Mouse (Mus musculus): ENCODE data around the gene Gstp3. TPM values are rescaled to one million over a fixed set of nuclear protein-coding genes. Genes with fewer than 3 reads are reported as not detected.

Gene Gstp3
- not detected for total RNA-seq (2021)
- long read RNA-seq = 0 reads

DNA sequence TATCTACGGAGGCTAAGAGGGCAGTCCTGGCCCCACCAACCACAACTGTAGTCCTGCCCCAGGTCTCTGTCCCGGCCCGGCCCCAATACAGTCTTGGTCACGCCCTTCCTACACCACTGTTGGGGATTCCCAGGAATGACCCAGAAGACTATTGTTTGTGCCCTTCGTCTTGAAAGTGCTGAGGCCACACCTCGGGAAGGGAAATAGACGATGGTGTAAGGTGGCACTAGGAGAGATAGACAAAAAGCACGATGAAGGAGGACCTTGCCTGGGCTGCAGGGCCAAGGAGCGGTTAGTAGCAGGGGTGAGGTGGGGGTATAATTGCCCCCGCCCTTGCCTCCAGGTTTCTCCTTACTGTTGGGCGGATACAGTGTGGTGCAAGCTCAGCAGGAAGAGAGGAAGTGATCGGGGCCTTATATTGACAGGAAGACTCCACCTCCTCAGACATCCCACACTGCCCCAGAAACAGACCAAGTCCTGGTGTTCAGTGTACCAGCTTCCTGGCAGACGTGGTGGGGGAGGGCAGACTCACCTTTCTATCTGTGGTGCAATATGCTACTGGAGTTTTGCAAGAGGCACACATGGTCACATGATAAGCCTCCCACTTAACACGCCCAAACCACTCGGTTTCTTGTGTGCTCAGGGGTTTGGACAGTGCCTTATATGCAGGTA, at the start of gene Gstp3:
Gene Gstp3 (minus strand): TSS at position 501 of the 672 bp plus-strand sequence.
- no peak for DNase-seq (ENCODE audit: low spot score in 2 of 2)

DNA sequence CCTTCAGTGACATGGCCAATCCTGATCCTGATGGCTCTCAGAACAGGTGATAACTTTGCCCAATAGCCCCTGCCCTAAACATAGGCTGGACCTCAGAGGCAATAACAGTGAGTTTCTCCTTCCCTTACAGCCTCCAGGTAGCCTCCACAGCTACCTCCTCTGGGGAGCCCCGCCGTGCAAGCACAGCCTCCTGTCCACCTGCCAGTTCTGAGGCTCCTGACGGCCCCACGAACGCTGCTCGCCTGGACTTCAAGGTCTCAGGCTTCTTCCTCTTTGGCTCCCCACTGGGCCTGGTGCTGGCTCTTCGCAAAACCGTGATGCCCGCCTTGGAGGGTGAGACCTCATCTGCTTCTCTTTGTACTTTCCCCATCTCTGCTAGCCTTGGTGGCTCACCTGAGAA, 49.2 kb upstream of the Gstp3 start:
- no peak for DNase-seq (ENCODE audit: low spot score in 2 of 2)

DNA sequence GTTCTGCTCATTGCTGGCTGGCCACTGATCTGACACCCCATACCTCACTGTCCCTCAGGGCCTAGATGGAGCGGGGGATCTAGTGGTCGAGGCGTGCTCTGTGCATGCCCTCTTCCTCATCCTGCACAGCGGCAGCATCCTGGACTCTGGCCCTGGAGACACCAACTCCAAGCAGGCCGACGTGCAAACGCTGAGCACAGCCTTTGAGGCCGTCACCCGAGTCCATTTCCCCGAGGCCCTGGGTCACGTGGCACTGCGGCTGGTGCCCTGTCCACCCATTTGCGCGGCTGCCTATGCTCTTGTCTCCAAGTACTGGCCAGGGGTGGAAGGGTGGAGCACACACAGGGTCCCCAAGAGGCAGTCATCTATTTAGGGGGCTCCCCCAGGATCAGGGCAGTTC, 47.3 kb upstream of the Gstp3 start:
- no peak for DNase-seq (ENCODE audit: low spot score in 2 of 2)

DNA sequence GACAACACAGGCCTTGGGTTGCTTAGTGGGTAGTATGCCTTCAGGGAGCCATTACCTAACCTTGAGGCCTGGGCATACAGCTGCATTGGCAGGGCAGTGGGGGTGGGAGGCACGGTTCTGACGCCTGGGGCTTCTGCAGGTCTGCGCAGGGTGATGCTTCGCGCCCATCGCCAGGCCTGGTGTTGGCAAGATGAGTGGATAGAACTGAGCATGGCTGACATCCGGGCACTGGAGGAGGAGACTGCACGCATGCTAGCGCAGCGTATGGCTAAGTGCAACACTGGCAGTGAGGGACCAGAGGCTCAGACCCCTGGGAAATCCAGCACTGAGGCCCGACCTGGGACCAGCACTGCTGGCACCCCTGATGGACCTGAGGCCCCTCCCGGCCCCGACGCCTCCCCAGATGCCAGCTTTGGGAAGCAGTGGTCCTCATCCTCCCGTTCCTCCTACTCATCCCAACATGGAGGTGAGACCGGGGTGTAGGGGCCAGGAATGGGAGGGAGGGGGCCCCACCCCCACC, 45.4 kb upstream of the Gstp3 start:
- DNase-seq (ENCODE audit: low spot score in 2 of 2) = no peak

DNA sequence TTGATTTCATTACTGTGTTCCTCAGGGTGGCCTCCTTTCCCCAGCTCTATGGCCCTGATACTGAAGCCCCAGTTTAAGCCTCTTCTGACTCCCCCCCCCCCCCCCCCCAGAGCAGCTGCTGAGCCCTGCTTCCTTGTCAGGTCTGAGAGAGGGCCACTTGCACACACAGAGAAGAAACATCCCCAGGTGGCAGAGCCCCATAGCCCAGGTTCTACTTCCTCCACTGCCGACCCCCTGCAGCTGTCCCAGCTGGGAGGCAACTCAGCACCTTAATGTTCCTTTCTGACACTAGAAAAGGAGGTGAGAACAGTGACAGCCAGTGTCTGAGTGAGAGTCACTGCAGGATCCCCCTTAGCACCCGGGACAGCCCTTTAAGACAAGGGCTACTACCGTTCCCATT, 44.4 kb upstream of the Gstp3 start:
- DNase-seq (ENCODE audit: low spot score in 2 of 2) = no peak

DNA sequence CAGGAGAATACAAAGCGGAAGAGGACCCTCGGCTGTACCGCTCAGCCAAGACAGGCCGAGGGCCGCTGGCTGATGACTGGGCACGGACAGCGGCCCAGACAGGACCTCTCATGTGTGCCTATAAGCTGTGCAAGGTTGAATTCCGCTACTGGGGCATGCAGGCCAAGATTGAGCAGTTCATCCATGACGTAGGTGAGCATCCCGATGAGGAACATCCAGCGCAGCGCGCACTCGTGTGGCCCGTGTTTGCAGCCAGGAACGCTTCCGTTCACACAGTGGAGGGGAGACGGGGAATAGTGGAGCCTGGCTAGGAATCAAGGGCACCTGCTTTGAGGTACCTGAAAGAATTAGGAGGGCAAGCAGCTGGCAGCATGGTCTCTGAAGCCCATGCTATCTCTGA, 43.9 kb upstream of the Gstp3 start:
- DNase-seq (ENCODE audit: low spot score in 2 of 2) = no peak

DNA sequence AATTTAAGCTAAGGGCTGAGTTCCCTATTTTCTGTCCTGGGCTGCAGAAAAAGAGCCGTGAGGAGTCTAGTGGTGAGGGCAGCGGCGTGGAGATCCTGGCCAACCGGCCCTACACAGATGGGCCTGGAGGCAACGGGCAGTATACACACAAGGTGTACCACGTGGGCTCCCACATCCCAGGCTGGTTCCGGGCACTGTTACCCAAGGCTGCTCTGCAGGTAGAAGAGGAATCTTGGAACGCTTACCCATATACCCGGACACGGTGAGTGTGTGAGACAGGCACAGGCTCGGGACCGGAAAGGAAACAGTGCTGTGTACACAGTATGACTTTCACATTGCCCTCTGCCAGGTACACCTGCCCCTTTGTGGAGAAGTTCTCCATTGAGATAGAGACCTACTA, 43.3 kb upstream of the Gstp3 start:
- DNase-seq (ENCODE audit: low spot score in 2 of 2) = no peak

DNA sequence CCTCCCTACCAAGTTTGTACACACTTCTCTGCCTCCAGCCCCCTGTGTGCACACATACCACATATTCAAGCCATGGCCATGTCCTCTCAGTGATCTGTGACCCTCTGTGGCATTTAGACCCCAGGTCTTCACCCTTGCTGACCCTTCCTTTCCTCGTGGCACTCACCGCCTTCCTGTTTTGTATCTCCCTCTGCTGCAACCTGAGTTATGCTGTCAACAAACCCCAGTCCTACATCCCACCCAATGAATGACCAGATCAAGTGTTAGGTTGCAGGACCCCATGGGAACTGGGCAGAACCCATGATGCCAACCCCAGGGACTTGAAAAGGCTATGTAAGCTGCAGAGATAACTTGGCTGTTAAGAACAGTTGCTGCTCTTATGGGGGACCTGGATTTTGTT, 42.7 kb upstream of the Gstp3 start:
- no peak for DNase-seq (ENCODE audit: low spot score in 2 of 2)

DNA sequence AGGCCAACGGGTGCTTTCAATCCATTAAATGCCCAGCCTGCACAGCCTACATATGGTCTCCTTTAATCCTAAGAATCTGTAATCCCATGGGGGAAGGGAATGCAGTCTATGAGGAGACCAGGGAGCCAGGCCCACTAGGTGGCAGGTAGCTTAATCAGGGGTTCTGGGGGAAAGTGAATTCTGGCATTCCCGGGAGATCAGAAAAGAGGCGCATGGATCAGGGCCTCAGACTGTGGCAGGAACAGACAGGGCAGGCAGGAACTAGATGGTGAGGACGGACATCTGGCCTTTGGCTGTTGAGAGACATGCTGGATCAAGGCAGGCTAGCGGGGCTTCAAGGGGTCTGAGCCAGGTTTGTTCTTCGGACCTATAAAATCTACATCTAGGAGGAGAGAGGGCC, 42.1 kb upstream of the Gstp3 start:
- no peak for DNase-seq (ENCODE audit: low spot score in 2 of 2)

DNA sequence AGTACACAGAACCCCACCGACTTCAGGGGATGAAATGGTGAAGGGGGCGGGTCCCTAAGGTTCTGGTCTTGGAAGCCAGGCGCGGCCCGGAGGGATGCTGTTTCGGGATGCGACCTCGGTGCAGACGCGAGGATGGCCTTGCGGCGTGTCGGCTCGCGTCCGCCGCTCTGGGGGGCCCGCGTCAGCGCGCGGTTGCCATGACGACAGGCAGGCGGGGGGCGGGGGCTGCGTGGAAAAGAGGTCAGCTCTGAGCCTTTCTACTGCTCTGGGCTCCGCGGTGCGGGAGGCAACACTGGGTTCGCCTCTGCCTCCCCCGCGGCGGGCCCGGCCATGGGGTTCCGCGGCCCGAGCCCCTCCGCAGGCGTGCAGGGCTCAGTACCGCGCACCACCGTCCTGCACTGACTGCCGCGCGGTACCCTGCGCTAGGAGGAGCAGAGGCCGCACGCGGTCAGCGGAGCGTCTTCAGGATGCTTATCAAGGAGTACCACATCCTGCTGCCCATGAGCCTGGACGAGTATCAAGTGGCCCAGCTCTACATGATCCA, 41.4 kb upstream of the Gstp3 start:
- peak; percentile 68 to 77 for DNase-seq (ENCODE audit: low spot score in 2 of 2)

DNA sequence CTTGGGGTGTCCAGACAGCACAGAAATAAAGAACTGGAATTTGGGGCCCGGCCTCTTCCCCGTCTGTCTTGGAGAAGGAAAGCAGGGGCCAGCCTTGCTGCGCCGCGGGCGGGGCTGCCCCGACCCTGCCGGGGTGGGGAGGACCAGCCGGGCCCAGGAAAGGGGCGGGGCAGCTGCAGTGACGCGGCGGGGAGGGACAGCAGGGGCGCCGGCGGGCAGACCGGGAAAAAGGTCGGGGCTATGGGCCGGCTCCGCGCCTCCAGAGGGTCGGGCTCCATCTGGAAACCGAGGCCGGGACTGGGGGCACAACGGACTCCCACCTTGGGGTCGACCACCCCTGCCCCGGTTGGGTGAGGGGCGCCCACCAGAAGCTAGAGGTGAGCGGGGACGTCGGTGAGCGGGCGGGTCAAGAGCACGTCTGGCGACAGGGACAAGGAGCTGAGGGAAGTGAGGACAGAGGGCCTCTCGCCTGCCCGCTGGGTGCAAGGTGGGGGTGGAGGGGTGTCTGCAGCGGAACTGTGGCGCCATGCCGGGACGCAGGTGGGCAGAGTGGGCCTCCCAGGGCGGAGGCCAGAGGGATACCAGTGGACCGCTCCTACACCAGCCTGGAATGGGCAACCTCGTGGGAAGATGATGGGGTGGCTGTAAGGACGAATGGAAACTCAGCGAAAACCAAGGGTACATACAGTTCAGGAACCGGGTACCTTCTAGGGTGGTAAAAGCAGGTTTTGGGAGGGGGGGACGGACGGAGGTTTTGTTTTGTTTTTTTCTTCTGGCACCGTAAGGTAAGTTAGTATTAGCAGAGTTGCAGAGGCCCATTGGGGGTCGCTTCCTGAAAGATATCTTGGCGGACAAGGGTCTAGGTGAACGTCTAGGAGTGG, 40.7 kb upstream of the Gstp3 start, which contains the start of gene Pitpnm1:
Gene Pitpnm1 (plus strand): TSS at position 162 of the 881 bp plus-strand sequence.
- peak; percentile 51 to 60 for DNase-seq (ENCODE audit: low spot score in 2 of 2)

DNA sequence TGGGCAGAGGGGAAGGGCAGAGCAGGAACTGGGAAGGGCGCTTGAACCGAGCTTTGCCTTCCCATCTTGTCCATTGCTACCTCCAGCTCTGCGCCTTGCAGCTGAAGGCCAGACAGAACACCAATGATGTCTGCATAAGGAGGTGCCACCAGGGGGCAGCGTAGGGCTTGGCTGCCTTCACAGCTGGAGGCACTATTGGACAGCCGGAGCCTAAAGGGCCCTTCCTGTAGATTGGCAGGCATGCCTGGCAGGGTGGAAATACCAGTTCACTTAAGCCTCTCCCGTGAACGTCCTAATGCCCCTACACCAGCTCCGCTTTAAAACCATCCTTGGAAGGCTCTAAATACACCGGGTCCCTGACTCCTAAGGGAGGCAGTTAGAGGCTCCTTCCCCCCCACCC, 39.7 kb upstream of the Gstp3 start:
- peak; percentile 90 to 91 for DNase-seq (ENCODE audit: low spot score in 2 of 2)

DNA sequence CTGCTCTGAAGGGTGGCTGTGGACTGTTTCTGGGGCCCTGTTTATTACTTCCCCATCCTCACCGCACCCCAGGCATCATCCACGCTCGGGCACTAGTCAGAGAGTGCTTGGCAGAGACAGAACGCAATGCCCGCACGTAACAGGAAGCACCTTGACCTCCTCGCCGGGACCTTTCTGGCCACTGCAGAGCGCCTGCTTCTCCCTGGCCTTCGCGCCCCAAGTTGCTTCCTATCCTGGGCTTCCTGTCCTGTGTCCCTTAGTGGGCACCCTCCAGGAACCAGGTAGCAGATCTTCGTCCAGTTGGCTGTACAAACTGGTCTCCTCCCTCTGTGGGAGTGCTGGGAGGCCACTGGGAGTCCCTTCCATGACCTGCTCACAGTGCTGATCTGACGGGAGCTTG, 39.1 kb upstream of the Gstp3 start:
- DNase-seq (ENCODE audit: low spot score in 2 of 2) = no peak

DNA sequence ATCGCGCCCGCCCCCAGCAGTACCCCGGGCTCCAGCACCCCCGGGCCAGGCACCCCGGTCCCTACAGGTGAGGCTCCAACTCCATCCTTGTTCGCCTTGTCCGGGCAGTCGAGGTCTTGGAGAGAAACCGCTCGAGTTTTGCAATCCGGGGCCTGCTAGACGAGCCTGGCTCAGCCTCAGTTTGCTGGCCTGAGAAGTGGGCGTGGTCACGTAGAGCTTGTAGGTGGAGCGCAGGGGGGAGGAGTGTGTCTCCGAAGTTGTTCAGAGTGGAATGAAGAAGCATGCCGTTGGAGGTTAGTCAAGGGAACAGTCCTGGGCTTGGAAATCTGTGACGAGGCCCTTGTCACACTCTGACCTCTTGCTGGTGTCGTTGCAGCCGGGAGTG, 38.1 kb upstream of the Gstp3 start:
- no peak for DNase-seq (ENCODE audit: low spot score in 2 of 2)

DNA sequence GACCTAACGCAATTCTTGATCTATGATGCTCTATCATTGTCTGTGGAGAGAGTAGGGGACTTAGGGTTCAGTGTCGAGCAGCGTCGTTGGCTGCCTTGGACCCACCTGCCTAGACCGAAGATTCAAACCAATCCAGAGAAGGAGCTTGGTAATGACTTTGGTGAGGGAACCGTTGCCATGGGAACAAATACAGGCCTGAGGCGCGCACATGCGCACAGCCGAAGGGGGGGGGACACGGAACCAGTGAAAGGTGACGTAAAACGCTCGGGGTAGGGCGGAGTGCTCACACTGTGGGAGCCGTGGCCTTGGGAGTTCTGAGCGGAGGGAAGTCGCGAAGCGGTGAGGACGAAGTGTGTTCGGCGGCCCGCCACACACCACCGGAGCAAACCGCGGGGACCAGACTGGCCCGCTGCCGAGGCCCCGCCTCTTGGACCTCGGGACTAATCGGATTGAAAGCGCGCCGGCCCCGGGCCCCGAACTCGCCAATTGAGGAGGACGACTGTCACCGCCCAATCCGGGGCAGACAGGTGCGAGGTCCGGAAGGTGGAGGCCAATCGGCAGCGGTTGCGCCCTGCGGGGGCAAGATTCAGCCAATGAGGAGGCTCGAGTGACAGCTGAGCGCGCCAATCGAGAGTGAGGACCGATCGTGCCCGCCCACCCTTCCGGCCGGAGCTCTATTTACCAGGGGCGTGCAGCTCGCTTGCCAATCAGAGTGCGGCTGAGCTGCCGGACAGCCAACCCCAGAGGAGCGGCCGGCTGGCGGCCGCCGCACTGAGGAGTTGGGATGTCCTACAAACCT, 37.5 kb upstream of the Gstp3 start, which contains the start of gene Cdk2ap2:
Gene Cdk2ap2 (plus strand): TSS at position 541 of the 799 bp plus-strand sequence.
- DNase-seq (ENCODE audit: low spot score in 2 of 2) = peak; percentile 100

DNA sequence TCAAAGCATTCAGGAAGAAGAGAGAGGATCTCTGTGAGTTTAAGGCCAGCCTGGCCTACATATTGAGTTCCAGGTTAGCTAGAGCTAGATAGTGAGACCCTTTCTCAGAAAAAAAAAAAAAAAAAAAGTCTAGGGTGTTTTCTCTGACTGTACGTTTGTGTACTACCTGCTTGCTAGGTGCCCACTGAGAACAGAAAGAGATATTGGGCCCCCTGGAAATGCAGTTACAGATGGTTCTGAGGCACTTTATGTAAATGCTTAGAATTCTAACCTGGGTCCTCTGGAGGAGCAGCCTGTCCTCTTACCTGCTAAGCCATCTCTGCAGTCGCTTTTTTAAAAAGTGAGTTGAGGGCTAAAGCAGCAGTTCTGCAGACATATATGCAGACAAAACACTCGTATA, 36.4 kb upstream of the Gstp3 start:
- no peak for DNase-seq (ENCODE audit: low spot score in 2 of 2)

DNA sequence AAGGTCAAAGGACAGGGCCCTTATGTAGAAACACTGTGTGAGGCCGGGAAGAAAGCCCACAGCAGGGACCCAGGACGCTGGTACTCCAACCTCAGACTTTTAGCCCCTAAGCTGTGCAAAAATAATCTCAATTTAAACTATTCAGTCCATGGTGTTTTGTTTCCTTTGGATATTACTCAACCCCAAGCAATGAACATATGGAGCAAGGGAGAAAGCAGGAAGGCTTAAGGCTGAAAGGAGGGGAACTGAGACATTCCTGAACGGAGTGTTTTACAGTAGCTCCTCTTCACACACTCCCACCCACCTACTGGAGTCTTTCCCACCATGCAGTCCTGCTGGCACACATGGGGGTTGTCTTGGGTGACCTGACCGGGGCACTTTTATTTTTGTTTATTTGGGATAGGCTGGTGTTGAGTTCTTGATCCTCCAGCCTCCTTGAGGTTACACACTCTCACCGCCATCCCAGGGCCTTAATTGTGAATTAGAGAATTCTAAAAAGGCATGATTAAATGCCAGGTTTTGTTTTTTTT, 35.5 kb upstream of the Gstp3 start:
- DNase-seq (ENCODE audit: low spot score in 2 of 2) = no peak

DNA sequence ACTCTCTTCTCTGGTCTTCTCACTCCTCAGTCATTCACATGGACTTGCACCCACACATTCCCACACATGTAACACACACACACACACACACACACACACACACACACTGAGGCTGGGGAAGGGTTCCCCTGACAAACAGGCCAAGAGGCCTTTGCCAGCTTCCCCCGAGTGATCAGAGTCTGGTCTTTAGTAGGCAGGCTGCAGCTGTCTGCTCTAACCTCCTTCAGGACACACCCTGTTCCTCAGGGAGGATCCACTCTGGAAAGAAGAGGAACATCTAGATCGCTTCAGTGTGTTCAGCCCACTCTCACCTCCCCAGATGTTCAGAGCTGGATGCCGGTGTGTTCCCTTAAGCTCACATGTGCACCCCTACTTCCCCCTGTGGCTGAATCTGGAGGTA, 35.0 kb upstream of the Gstp3 start:
- no peak for DNase-seq (ENCODE audit: low spot score in 2 of 2)

DNA sequence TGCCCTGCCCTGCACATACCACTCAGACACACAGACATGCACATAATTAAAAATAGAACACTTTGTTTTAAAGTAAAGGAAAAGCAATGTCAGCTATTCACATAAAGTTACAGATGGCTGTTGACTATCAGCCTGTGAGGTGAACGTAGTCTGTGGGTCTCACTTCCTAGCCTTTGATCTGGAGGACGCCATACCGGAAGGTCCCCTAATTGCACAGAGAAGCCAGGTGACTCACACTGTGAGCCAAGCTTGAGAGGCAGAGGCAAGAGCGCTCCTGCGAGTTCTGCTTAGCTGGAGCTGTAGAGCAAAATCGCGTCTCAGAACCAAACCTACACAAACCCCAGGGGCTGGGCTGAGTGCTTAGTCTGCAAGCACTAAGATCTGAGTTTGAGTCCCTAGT, 34.4 kb upstream of the Gstp3 start:
- DNase-seq (ENCODE audit: low spot score in 2 of 2) = no peak

DNA sequence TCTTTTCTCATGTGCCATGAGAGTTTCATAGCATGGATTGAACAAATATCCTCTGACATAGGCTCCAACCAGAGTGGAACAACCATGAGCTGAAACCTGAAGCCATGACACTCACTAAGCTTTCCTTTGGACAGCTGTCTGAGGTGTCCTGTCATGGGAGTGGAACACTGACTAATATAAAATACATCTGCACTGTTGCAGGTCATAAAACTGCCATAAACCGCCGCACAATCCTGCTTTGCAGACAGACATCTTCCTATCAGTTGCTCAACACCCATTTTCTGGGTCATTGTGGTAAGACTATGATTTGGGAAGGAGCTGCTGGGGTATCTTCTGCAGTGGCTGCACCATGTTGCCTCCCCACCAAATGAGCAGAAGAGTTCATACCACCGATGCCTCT, 33.4 kb upstream of the Gstp3 start:
- no peak for DNase-seq (ENCODE audit: low spot score in 2 of 2)

DNA sequence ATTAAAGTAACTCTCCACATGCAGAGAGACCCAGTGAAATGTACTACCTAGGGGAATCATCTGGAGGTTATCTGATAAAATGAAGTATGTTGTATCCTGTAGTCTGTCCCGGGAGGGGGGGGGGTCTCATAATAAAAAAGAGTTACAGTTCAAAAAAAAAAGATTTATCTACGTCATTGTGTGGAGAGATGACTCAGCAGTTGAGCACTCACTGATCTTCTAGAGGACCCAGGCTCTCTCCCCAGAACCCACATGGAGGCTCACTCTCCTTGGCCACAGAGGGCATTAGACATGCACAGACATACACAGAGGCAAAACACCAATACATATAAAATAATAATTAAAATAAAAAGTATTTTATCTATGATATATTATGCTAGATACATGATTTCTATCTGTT, 32.0 kb upstream of the Gstp3 start:
- no peak for DNase-seq (ENCODE audit: low spot score in 2 of 2)
